Mouse (Mus musculus): ENCODE results near the gene Ehmt1.

DNA sequence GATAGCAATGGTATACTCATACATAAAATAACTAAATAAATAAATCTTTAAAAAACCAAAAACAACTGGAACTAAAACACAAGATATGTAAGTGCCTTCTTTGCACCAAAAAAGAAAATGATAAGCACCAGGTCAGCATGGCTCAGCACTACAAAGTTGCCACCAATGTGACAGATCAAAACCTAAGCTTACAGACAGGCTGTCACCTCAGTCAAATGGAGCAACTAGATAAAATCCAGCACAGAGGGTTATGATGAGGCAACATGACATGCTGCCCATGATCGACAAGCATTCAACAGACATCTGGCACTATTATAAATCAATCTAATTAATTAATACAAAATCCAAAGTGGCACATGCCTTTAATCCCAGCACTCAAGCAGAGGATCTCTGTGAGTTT is 25.2 kb downstream of the Ehmt1 start:
- TF ChIP-seq POLR2A (IDR thresholded peaks at IDR 0.05; ENCODE audit: low read depth, low read length), result no peak
- no peak for TF ChIP-seq CTCF (IDR thresholded peaks at IDR 0.05; ENCODE audit: extremely low read depth, insufficient read length, insufficient replicate concordance, low read depth, low read length)

Measured in small intestine, adult 2 months (tissue).